11 mouse cellular contexts compared by ENCODE assay signal in genomic region chr13:102504157-102504947, GRCm38 (mm10).
A peak's percentile ranks its signal among the peaks of the same experiment; 100 is the strongest.
DNase-seq lines count a peak whose midpoint lies in the region; ATAC-seq and TF ChIP-seq lines count a peak whose summit lies in the region.
"Had no signal": no experiment of that assay in that cellular context is flagged by ENCODE, and none has a peak within 500 bp of the region (broad histone marks: within the 10 kb centered on the region; RNA-seq: fewer than 3 reads in every experiment).

No protein-coding gene starts in this region.

- TF ChIP-seq CTCF in midbrain, postnatal 0 days (IDR thresholded peaks at IDR 0.05): no peak
- no peak for TF ChIP-seq CTCF in cerebellum, adult 2 months (IDR thresholded peaks at IDR 0.05; ENCODE audit: borderline replicate concordance, insufficient read depth, low read depth, low read length)

- H3K27me3 ChIP-seq in embryonic facial prominence, embryonic 10.5 days (replicated peaks; ENCODE audit: low read depth, poor library complexity, severe bottlenecking): 0 out of 2 replicates have a peak, but pooled peaks cover 12% of the 10 kb centered on the region
- no peaks in the 10 kb centered on the region for H3K27me3 ChIP-seq in hindbrain, embryonic 12.5 days
- H3K27me3 ChIP-seq in midbrain, postnatal 0 days (ENCODE audit: insufficient read depth, low read length): no peaks in the 10 kb centered on the region
- no peaks in the 10 kb centered on the region for H3K27me3 ChIP-seq in cerebellum, adult 2 months (ENCODE audit: control insufficient read depth, insufficient read depth, low read length)
- H3K27me3 ChIP-seq: limb, embryonic 15.5 days had no signal

- H3K4me1 ChIP-seq in embryonic facial prominence, embryonic 10.5 days: peaks cover 15% of the 10 kb centered on the region
- H3K4me1 ChIP-seq in hindbrain, embryonic 12.5 days: no peaks in the 10 kb centered on the region
- H3K4me1 ChIP-seq in midbrain, postnatal 0 days (ENCODE audit: insufficient read depth, low read length): no peaks in the 10 kb centered on the region; the same call in 1 of the 2 replicates
- no peaks in the 10 kb centered on the region for H3K4me1 ChIP-seq in cerebellum, adult 2 months (ENCODE audit: control insufficient read depth, insufficient read depth, low read length)
- H3K4me1 ChIP-seq: limb, embryonic 15.5 days had no signal

- no peak overlapping the region for H3K4me2 ChIP-seq in hindbrain, embryonic 12.5 days (replicated peaks)
- H3K4me2 ChIP-seq in midbrain, postnatal 0 days (ENCODE audit: low read depth, low read length, poor library complexity, severe bottlenecking): no peak overlapping the region
- H3K4me2 ChIP-seq: limb, embryonic 15.5 days had no signal

- 49% methylated on average over 10 of the region's 10 CpGs for WGBS in embryonic facial prominence, embryonic 10.5 days
- WGBS in hindbrain, embryonic 12.5 days: 48% methylated on average over 10 of the region's 10 CpGs
- WGBS in midbrain, postnatal 0 days: 15% methylated on average over 10 of the region's 10 CpGs
- WGBS in cerebellum, adult 2 months: 54% methylated on average over 10 of the region's 10 CpGs

- no peak for TF ChIP-seq POLR2A in cerebellum, adult 2 months (IDR thresholded peaks at IDR 0.05; ENCODE audit: borderline replicate concordance, insufficient read depth, low read length)

- H3K27ac ChIP-seq in embryonic facial prominence, embryonic 10.5 days (replicated peaks): no peak overlapping the region
- H3K27ac ChIP-seq in hindbrain, embryonic 12.5 days: no peak overlapping the region
- peak overlapping the region; percentile 57 for H3K27ac ChIP-seq in midbrain, postnatal 0 days (ENCODE audit: low read depth, low read length)
- no peak overlapping the region for H3K27ac ChIP-seq in cerebellum, adult 2 months (ENCODE audit: insufficient read depth, low read length)
- H3K27ac ChIP-seq: limb, embryonic 15.5 days had no signal

- H3K9ac ChIP-seq in hindbrain, embryonic 12.5 days: no peak overlapping the region
- H3K9ac ChIP-seq in midbrain, postnatal 0 days (replicated peaks; ENCODE audit: low read length, poor library complexity, severe bottlenecking): no peak overlapping the region
- H3K9ac ChIP-seq: limb, embryonic 15.5 days had no signal

- H3K4me3 ChIP-seq in embryonic facial prominence, embryonic 10.5 days: no peak overlapping the region
- no peak overlapping the region for H3K4me3 ChIP-seq in hindbrain, embryonic 12.5 days
- no peak overlapping the region for H3K4me3 ChIP-seq in midbrain, postnatal 0 days (ENCODE audit: low read depth, low read length)
- no peak overlapping the region for H3K4me3 ChIP-seq in cerebellum, adult 2 months (replicated peaks; ENCODE audit: insufficient read depth, low read depth, low read length)
- H3K4me3 ChIP-seq: erythroblast, embryonic 14.5 days; limb, embryonic 15.5 days had no signal

- intact Hi-C loops in gastrocnemius, postnatal 14 days (cut with DNase I; ENCODE audit: low total_unique reads): no loop called here

- H3K36me3 ChIP-seq in embryonic facial prominence, embryonic 10.5 days (replicated peaks): no peaks in the 10 kb centered on the region
- no peaks in the 10 kb centered on the region for H3K36me3 ChIP-seq in hindbrain, embryonic 12.5 days
- no peaks in the 10 kb centered on the region for H3K36me3 ChIP-seq in midbrain, postnatal 0 days (ENCODE audit: insufficient read depth, low read length)
- H3K36me3 ChIP-seq: limb, embryonic 15.5 days had no signal

- DNase-seq in ZHBTc4 (ENCODE audit: low read depth, low spot score): peak; percentile 36
- peak; percentile 31 for DNase-seq in embryonic facial prominence, embryonic 10.5 days (ENCODE audit: low spot score)
- DNase-seq in midbrain, postnatal 0 days (ENCODE audit: low spot score): peak; percentile 48
- DNase-seq in spleen, postnatal 14 days (ENCODE audit: low spot score in 2 of 2): no peak
- DNase-seq in cerebellum, adult 2 months: no peak
- DNase-seq in gastrocnemius, postnatal 14 days: no peak
- DNase-seq: kidney, adult 11 months; lung, postnatal 14 days had no signal

- H3K9me3 ChIP-seq in embryonic facial prominence, embryonic 10.5 days: no peaks in the 10 kb centered on the region
- H3K9me3 ChIP-seq in hindbrain, embryonic 12.5 days (replicated peaks): no peaks in the 10 kb centered on the region
- H3K9me3 ChIP-seq in midbrain, postnatal 0 days (ENCODE audit: low read length): no peaks in the 10 kb centered on the region
- H3K9me3 ChIP-seq: limb, embryonic 15.5 days had no signal

- peak; percentile 68 for ATAC-seq in hindbrain, embryonic 12.5 days (ENCODE audit: low FRiP score)
- ATAC-seq in midbrain, postnatal 0 days (ENCODE audit: low FRiP score): peak; percentile 77

Comparison
In these comparisons a context has a peak if more than half of its experiments do, and no peak if none do; other contexts are left out.
1. DNase-seq: peak in ZHBTc4 (single experiment), embryonic facial prominence, embryonic 10.5 days (single experiment) and midbrain, postnatal 0 days (single experiment); none in spleen, postnatal 14 days (0 of 2), cerebellum, adult 2 months (0 of 2) and gastrocnemius, postnatal 14 days (single experiment).